7 mouse cellular contexts compared by ENCODE assay signal in the genomic region with DNA sequence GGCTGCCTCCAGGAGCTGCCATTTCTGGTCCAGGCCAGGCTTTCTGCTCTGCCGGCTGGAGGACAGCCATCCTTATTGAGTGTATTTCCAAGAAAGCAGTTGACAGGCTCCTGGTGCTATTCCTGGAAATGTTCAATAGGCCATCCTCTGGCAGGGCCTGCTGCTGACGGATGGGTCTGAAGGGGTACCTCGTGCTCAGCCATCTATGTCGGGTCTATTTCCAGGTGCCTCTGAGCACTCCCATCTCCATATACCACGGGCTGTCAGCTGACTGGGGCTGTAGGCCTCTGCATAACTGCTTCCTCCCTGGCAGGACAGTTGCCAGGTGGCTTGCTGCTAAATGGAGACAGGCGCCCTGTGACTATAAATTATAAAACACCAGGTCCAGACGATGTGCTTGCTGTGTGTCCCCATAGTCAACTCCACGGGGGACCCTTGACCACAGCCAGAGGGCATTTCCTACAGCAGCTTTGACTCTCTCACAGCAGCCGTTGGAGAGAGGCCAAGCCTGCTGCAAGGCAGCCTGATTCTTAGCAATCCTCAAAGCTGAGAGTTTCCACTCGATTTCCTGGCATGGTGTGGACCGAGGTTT.
DNase-seq lines count a peak whose midpoint lies in the region; ATAC-seq and TF ChIP-seq lines count a peak whose summit lies in the region.

No protein-coding gene starts in this region.

- H3K9me3 ChIP-seq in embryonic facial prominence, embryonic 14.5 days (ENCODE audit: control insufficient read depth, low read length), result no peaks in the 10 kb centered on the region
- H3K9me3 ChIP-seq in heart, embryonic 10.5 days, result no peaks in the 10 kb centered on the region
- no peaks in the 10 kb centered on the region for H3K9me3 ChIP-seq in limb, embryonic 10.5 days (replicated peaks)
- no peaks in the 10 kb centered on the region for H3K9me3 ChIP-seq in midbrain, embryonic 15.5 days
- H3K9me3 ChIP-seq in stomach, postnatal 0 days (ENCODE audit: control insufficient read depth, low read length), result no peaks in the 10 kb centered on the region

- ATAC-seq in embryonic facial prominence, embryonic 14.5 days (ENCODE audit: low read depth), result peak; percentile 66; the same call in 1 of the 2 replicates
- ATAC-seq in midbrain, embryonic 15.5 days (replicated peaks), result peak; percentile 51
- peak; percentile 67 for ATAC-seq in stomach, postnatal 0 days (ENCODE audit: low FRiP score, low TSS enrichment)

- no peaks in the 10 kb centered on the region for H3K36me3 ChIP-seq in embryonic facial prominence, embryonic 14.5 days (ENCODE audit: control insufficient read depth, insufficient read depth, low read length)
- no peaks in the 10 kb centered on the region for H3K36me3 ChIP-seq in heart, embryonic 10.5 days
- H3K36me3 ChIP-seq in kidney, adult 2 months (ENCODE audit: control insufficient read depth, insufficient read depth, low read length), result no peaks in the 10 kb centered on the region
- no peaks in the 10 kb centered on the region for H3K36me3 ChIP-seq in limb, embryonic 10.5 days
- no peaks in the 10 kb centered on the region for H3K36me3 ChIP-seq in midbrain, embryonic 15.5 days (replicated peaks)
- H3K36me3 ChIP-seq in stomach, postnatal 0 days (ENCODE audit: control insufficient read depth, insufficient read depth, low read length), result no peaks in the 10 kb centered on the region

- H3K4me1 ChIP-seq in embryonic facial prominence, embryonic 14.5 days (ENCODE audit: control insufficient read depth, insufficient read depth, low read length), result peaks cover 49% of the 10 kb centered on the region
- peaks cover 67% of the 10 kb centered on the region for H3K4me1 ChIP-seq in heart, embryonic 10.5 days
- H3K4me1 ChIP-seq in kidney, adult 2 months (ENCODE audit: control insufficient read depth, insufficient read depth, low read length), result peaks cover 21% of the 10 kb centered on the region
- H3K4me1 ChIP-seq in limb, embryonic 10.5 days, result peaks cover 57% of the 10 kb centered on the region
- peaks cover 47% of the 10 kb centered on the region for H3K4me1 ChIP-seq in midbrain, embryonic 15.5 days
- peaks cover 32% of the 10 kb centered on the region for H3K4me1 ChIP-seq in stomach, postnatal 0 days (replicated peaks; ENCODE audit: control insufficient read depth, insufficient read depth)

- no peak overlapping the region for H3K4me2 ChIP-seq in embryonic facial prominence, embryonic 14.5 days (ENCODE audit: low read depth, low read length)
- H3K4me2 ChIP-seq in midbrain, embryonic 15.5 days, result no peak overlapping the region
- H3K4me2 ChIP-seq in stomach, postnatal 0 days (replicated peaks; ENCODE audit: low read depth), result peak overlapping the region; percentile 18; the same call in 1 of the 2 replicates

- H3K9ac ChIP-seq in embryonic facial prominence, embryonic 14.5 days (ENCODE audit: low read depth, low read length), result no peak overlapping the region
- no peak overlapping the region for H3K9ac ChIP-seq in midbrain, embryonic 15.5 days
- no peak overlapping the region for H3K9ac ChIP-seq in stomach, postnatal 0 days (ENCODE audit: low read length)

- 23% methylated on average over 11 of the region's 11 CpGs for WGBS in embryonic facial prominence, embryonic 14.5 days
- 19% methylated on average over 11 of the region's 11 CpGs for WGBS in heart, embryonic 10.5 days
- 3% methylated on average over 11 of the region's 11 CpGs for WGBS in kidney, adult 2 months
- 37% methylated on average over 11 of the region's 11 CpGs for WGBS in limb, embryonic 10.5 days
- 35% methylated on average over 11 of the region's 11 CpGs for WGBS in midbrain, embryonic 15.5 days
- WGBS in stomach, postnatal 0 days, result 19% methylated on average over 11 of the region's 11 CpGs

- DNase-seq in brain, embryonic 14.5 days (ENCODE audit: low read depth), result peak; percentile 84
- DNase-seq in embryonic facial prominence, embryonic 14.5 days (ENCODE audit: low spot score), result peak; percentile 85
- DNase-seq in heart, embryonic 10.5 days (ENCODE audit: low spot score), result peak; percentile 92
- peak; percentile 96 for DNase-seq in kidney, adult 2 months
- peak; percentile 49 for DNase-seq in limb, embryonic 10.5 days (ENCODE audit: low spot score)
- DNase-seq in stomach, postnatal 0 days (ENCODE audit: low spot score), result peak; percentile 55

- H3K27me3 ChIP-seq in embryonic facial prominence, embryonic 14.5 days (replicated peaks; ENCODE audit: control insufficient read depth, insufficient read depth, low read length), result no peaks in the 10 kb centered on the region
- no peaks in the 10 kb centered on the region for H3K27me3 ChIP-seq in heart, embryonic 10.5 days (ENCODE audit: insufficient read depth, poor library complexity, severe bottlenecking)
- H3K27me3 ChIP-seq in kidney, adult 2 months (replicated peaks; ENCODE audit: control insufficient read depth, insufficient read depth, low read length), result no peaks in the 10 kb centered on the region
- no peaks in the 10 kb centered on the region for H3K27me3 ChIP-seq in limb, embryonic 10.5 days (ENCODE audit: low read depth, poor library complexity, severe bottlenecking)
- H3K27me3 ChIP-seq in midbrain, embryonic 15.5 days (replicated peaks), result no peaks in the 10 kb centered on the region
- H3K27me3 ChIP-seq in stomach, postnatal 0 days (ENCODE audit: control insufficient read depth, insufficient read depth, low read length), result no peaks in the 10 kb centered on the region

- H3K27ac ChIP-seq in embryonic facial prominence, embryonic 14.5 days (replicated peaks; ENCODE audit: low read depth, low read length), result no peak overlapping the region
- H3K27ac ChIP-seq in heart, embryonic 10.5 days, result peak overlapping the region; percentile 88
- H3K27ac ChIP-seq in kidney, adult 2 months (ENCODE audit: insufficient read depth, low read depth, low read length), result peak overlapping the region; percentile 4; the same call in 1 of the 2 replicates
- H3K27ac ChIP-seq in limb, embryonic 10.5 days, result peak overlapping the region; percentile 62
- H3K27ac ChIP-seq in midbrain, embryonic 15.5 days, result peak overlapping the region; percentile 49; the same call in 1 of the 2 replicates
- peak overlapping the region; percentile 76 for H3K27ac ChIP-seq in stomach, postnatal 0 days (replicated peaks)

- H3K4me3 ChIP-seq in embryonic facial prominence, embryonic 14.5 days (ENCODE audit: low read depth, low read length), result no peak overlapping the region
- no peak overlapping the region for H3K4me3 ChIP-seq in heart, embryonic 10.5 days
- no peak overlapping the region for H3K4me3 ChIP-seq in kidney, adult 2 months (ENCODE audit: insufficient read depth, low read depth, low read length)
- H3K4me3 ChIP-seq in limb, embryonic 10.5 days, result no peak overlapping the region
- H3K4me3 ChIP-seq in midbrain, embryonic 15.5 days, result no peak overlapping the region
- H3K4me3 ChIP-seq in stomach, postnatal 0 days (ENCODE audit: low read depth, low read length), result no peak overlapping the region

- no peak for TF ChIP-seq CTCF in brain, embryonic 14.5 days (IDR thresholded peaks at IDR 0.05; ENCODE audit: borderline replicate concordance, extremely low read depth, insufficient read depth, insufficient read length)
- no peak for TF ChIP-seq CTCF in kidney, adult 2 months (conservative IDR thresholded peaks at IDR 0.05; ENCODE audit: insufficient read depth, insufficient read length, low read depth, low read length)
- 0 out of 2 replicates have a peak, but pooled peaks have one; percentile 16 for TF ChIP-seq CTCF in stomach, postnatal 0 days (IDR thresholded peaks at IDR 0.05; ENCODE audit: low read depth)

- TF ChIP-seq EP300 in stomach, postnatal 0 days (optimal IDR thresholded peaks at IDR 0.05), result no peak

- no peak for TF ChIP-seq POLR2A in brain, embryonic 14.5 days (IDR thresholded peaks at IDR 0.05; ENCODE audit: borderline replicate concordance, extremely low read depth, insufficient read depth, insufficient read length, poor library complexity, severe bottlenecking)
- TF ChIP-seq POLR2A in kidney, adult 2 months (IDR thresholded peaks at IDR 0.05; ENCODE audit: low read depth, low read length), result no peak
